Mouse (Mus musculus) layer of hippocampus, adult 8-10 months (tissue): Measurements from ENCODE around the gene Top2a. TPM values are rescaled to one million over a fixed set of nuclear protein-coding genes. Genes with fewer than 3 reads are reported as not detected.

Experiments used
- DNase-seq, 2 experiments: peaks; one replicate each; pipeline ENCODE4 v3.0.0; 2022; ENCODE audit warnings: low spot score in 2 of 2
- total RNA-seq, 4 experiments: library from RNA; stranded (reverse); gene quantifications; 2 replicates each; pipeline ENCODE4 v1.2.4; 2022

Gene Top2a
- 1 to 10 TPM in 2 of 4 experiments, under 1 TPM in 2; 0.62 to 2.4 (median 1.2) TPM for total RNA-seq

GRCm38 (mm10) chr11:99023500-99024467 is at the start of gene Top2a:
TSS of gene Top2a (minus strand) at chr11:99024189.
- DNase-seq = peak; percentile 94 to 98

GRCm38 (mm10) chr11:99073781-99074180 is 49.8 kb upstream of the Top2a start:
- no peak for DNase-seq

DNA sequence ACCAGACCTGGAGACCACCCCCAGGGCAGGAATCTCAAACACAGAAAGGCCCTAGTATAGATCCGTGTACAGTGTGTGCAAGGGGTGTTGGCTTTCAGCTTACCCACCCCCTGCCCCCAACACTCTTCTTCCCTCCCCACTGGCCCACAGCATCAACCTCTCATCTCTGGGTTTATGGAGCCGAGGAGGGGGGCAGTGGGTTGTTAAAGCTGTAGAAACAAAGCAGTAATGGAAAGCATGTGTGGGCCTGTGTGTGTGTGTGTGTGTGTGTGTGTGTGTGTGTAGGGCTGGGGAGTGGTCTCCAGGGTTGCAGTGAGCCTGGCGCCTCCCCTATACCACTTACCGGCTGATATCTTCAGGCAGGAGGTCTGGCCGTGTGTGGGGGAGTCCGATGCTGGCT is 47.9 kb upstream of the Top2a start:
- no peak for DNase-seq

GRCm38 (mm10) chr11:99068455-99068854 is 44.5 kb upstream of the Top2a start:
- no peak for DNase-seq

DNA sequence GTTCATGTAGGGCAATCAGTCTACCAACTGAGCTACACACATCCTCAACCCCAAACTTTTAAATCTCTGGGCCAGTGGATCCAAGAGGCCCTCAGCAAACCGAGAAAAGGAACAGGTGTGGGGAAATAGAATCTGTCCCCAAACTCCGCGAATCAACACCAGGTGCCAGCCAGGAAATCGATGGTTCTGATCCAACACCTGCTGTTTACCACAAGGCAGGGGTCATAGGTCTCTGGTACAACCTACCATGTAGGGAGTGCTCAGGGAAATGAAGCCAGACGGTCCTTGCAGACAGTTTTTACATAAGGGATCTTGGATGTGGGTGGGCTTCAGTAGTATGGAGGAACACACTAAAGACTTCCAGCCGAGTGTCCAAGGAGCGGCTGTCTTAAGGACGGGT is 43.6 kb upstream of the Top2a start:
- DNase-seq = no peak

DNA sequence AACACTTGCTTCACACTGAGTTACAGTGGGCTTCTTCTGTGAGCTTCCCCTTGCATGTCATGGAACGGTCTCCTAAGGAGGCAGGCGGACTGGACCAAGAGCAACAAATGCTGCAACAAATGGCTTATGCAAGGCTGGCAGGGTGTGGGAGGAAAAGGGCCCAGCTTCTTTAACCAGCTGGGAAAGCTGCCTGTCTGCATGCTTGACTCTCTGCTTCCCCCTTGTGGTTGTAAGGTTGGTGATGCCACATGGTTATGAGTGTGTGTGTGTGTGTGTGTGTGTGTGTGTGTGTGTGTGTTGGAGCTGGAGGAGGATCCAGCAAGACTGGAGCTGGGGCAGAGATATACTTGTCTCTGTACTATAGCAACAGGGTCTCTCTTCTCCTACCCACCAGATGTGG is 42.0 kb upstream of the Top2a start:
- peak; percentile 75 to 76 for DNase-seq

- DNase-seq = no peak
Measured at GRCm38 (mm10) chr11:99065353-99065752, 41.4 kb upstream of the Top2a start.

- DNase-seq = no peak
Measured at GRCm38 (mm10) chr11:99063406-99064131, 39.6 kb upstream of the Top2a start.

DNA sequence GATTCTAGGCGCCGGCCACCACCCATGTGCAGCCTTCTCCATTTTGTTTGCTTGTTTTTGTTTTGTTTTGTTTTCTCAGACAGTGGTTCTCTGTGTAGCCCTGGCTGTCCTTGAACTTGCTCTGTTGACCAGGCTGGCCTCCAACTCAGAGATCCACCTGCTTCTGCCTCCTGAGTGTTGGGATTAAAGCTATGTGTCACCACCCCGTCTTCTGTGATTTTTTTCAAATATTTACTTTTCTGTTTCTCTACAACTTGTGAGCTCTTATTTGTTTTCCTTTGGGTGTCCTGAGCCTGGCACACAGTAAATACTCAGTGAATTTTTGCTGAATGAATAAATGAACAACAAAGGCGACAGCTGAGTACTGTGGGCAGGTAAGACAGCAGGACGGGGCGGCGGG is 38.7 kb upstream of the Top2a start:
- DNase-seq = no peak

DNA sequence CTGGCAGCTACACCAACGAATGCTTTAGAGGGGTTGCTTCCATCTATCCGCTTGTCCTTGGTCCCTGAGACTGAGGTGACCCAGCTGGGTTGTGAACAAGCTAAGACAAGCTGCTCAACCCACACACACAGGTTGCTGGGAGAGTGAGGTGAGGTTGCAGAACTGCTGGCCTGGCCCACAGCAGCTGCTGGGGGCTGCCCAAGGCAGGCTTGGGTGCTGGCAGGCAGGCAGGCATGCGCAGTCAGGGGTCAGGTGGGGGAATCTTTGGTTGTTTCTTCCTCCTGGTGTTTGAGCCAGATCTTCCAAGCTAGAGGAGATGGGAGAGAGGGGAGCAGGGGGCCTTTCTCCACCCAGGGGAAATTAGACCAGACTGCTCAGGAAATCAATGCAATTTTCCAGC is 36.4 kb upstream of the Top2a start:
- no peak for DNase-seq

DNA sequence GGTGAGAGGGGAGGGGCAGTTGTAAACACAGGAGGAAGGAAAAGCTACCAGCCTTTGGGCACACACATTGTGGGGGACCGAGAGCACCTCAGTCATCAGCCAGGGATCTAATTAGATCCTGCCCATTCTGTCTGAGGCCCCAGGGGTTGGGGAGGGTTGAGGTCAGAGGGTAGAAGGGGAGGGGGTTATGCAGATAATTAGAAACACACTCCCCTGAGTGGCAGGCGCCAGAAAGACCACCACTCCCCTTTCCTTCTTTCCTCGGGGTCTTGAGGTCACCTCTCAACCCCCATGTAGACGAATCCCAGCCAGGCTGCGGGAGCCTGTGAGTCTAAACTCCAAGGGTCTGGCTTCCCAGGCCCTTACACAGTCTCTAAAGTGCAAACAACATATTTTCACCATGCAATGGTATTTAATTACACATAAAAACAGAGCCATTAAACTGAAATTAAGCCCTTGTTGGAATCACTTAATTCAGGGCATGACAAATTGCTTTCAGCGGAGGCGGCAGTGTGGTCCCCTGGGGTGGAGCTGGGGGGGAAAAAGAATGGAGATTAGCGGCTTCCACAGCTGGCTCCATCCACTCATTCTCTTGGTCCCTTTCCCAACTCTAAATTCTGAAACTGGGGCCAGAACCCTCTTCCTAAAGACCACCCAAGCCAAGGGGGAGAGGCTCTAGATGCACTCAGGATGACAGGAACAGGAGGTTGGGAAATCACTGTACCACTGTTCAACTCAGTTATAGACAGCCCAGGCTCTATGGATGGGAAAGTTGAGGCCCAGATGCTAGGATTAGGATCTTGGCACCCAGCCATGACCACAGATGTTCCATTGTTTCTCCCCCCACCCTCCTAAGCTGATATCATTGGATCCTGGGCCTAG is 31.8 kb upstream of the Top2a start:
- no peak for DNase-seq

- no peak for DNase-seq
Measured at GRCm38 (mm10) chr11:99055143-99055542, 31.2 kb upstream of the Top2a start.

- DNase-seq = no peak
Measured at GRCm38 (mm10) chr11:99047643-99048042, 23.7 kb upstream of the Top2a start.

DNA sequence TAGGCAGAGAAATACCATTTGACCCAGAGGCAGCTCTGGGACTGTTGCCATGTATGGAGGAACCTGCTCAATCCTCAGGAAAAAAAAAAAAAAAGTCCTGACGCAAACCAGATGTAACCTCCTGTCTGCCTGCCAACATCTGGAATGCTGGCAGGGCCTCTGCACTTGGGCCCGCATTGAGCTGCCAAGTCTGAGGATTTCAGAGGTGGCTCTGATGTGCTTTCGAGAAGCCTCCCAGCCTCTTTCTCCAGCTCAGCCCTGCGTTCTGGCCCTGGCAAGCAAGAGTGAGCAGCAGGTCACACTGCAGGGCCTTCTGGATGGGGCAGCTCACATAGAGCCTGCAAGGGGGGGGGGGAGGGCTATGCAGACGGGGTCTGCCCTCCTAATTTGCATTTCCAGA is 23.1 kb upstream of the Top2a start:
- no peak for DNase-seq

DNA sequence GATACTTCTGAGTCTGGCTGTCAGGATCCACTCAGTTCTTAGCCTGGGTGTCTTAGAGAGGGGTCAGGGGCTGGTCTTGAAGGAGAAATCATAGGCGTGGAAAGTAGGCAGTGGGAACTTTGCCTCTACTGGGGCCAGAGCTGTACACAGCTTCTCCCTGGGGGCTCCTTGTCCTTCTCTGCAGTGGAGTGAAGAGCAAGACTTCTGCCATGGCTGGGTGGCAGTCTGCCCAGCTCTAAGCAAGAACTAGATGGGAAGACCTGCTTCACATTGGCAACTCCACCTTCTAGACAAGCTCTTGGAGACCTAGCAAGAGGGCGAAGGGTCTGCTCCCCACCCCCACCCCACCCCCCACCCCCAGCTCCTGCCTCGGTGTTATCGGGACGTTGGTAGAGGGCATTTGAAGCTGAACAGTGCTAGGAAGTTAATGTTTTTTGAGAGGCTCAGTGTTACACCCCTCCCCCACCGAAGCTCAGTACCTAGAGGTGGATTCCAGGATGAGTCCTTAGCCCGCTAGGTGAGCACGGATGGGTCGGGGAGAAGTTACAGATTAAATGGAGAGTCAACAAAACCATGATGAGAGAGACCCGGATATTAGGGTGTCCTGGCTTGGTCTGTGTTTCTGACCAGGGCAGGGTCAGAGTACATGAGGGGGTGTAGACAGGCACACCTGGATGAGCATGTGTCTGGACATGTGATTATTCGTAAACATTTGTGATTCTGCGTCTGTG is 21.3 kb upstream of the Top2a start:
- DNase-seq = no peak

GRCm38 (mm10) chr11:99044306-99044705 is 20.3 kb upstream of the Top2a start:
- no peak for DNase-seq

GRCm38 (mm10) chr11:99043632-99044031 is 19.6 kb upstream of the Top2a start:
- no peak for DNase-seq

DNA sequence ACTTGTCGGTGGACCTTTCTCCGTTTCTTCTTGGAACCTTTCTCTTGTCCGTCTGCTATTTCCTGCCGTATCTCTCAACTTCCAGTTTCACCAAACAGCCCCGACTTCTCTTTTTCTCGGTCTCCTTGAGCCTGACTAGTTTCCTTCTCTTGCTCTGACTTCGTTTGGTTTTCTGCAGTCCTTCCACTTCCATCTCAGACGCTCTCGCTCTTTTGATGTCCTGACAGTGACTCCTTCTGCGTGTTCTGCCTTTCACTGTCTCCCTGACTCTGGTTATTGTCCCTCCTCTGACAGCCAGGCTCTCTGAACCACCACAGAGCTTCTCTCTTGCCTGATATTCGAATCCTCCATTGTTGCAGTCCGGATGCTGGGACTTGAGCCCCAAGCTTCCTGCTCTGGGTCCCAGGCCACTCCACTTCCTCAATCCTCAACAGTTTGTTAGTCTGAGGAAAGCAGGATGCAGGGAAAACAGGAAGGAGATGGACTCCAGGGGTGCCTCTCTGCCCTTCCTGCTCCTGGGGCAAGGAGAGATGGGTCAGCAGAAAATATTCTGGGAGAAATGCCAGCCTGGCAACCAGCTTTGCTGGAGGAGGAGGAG is 18.9 kb upstream of the Top2a start:
- no peak for DNase-seq

- DNase-seq = no peak
Measured at GRCm38 (mm10) chr11:99041841-99042780, 18.1 kb upstream of the Top2a start.
